Mouse (Mus musculus): ENCODE data around the gene Hpca. TPM values are rescaled to one million over a fixed set of nuclear protein-coding genes. Genes with fewer than 3 reads are reported as not detected.
A peak's percentile ranks its signal among the peaks of the same experiment; 100 is the strongest.

Hpca gene
- polyA plus RNA-seq, 1 experiment from 2014 or later = not detected

GRCm38 (mm10) chr4:129136579-129137391 lies 14.9 kb upstream of the Hpca start, which contains the start of gene Fndc5:
Fndc5 (plus strand) TSS chr4:129136999.
- CTCF ChIA-PET = no interaction called here
- no peak for DNase-seq (ENCODE audit: low read depth, low spot score)
- POLR2A ChIA-PET = no interaction called here
- H3K27me3 ChIP-seq = no peaks in the 10 kb centered on the region
- no peak for TF ChIP-seq CTCF (IDR thresholded peaks at IDR 0.05)
- no peak for ATAC-seq
- in situ Hi-C loops (cut with MboI; ENCODE audit: low pct_unique_long_range_greater_than_20kb) = loop anchor here (10.0 to 25.0 kb wide), 2 partner anchors 138 to 326 kb away; partner anchors contain the start of gene Bsdc1

DNA sequence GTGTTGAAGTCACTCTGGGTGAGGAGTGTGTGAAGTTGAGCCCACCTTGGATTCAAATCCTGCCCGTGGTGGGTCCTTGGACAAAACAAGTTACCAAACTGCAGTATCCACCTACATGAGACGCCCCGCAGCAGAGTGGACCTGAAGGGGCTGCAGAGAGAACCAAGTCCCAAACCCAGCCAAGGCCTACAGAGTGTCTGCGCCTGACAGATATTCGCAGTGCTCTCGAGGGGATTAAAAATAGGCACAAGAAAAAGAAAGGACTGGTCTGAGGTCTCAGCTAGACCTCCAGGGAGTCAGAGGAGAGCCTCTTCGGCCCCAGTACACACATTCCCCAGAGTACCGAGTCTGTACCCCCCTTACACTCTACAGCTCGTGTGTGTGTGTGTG lies 14.3 kb upstream of the Hpca start:
- ATAC-seq = no peak
- in situ Hi-C loops (cut with MboI; ENCODE audit: low pct_unique_long_range_greater_than_20kb) = loop anchor here (10.0 to 25.0 kb wide), 2 partner anchors 139 to 326 kb away; partner anchors contain the start of gene Bsdc1
- no peaks in the 10 kb centered on the region for H3K27me3 ChIP-seq
- POLR2A ChIA-PET = no interaction called here
- no peak for DNase-seq (ENCODE audit: low read depth, low spot score)
- TF ChIP-seq CTCF (IDR thresholded peaks at IDR 0.05) = no peak
- CTCF ChIA-PET = no interaction called here

GRCm38 (mm10) chr4:129135637-129136036 lies 13.8 kb upstream of the Hpca start:
- ATAC-seq (no peak), DNase-seq (ENCODE audit: low read depth, low spot score) (no peak)
- in situ Hi-C loops (cut with MboI; ENCODE audit: low pct_unique_long_range_greater_than_20kb) = loop anchor here (10.0 to 25.0 kb wide), 2 partner anchors 139 to 327 kb away; partner anchors contain the start of gene Bsdc1
- CTCF ChIA-PET = interaction anchor here (1.5 to 2.3 kb wide), 2 partner anchors 9 to 33 kb away, joined by 5 to 9 read pairs; no protein-coding TSS in a partner anchor
- no peaks in the 10 kb centered on the region for H3K27me3 ChIP-seq
- TF ChIP-seq CTCF (IDR thresholded peaks at IDR 0.05) = no peak
- POLR2A ChIA-PET = no interaction called here

GRCm38 (mm10) chr4:129134799-129135585 lies 13.2 kb upstream of the Hpca start:
- ChIA-PET POLR2A (no interaction called here), CTCF (interaction anchor here (0.9 to 2.3 kb wide), 4 partner anchors 10 to 33 kb away, joined by 3 to 9 read pairs (median 4); partner anchors contain the start of gene Hpca)
- DNase-seq (ENCODE audit: low read depth, low spot score) = no peak
- in situ Hi-C loops (cut with MboI; ENCODE audit: low pct_unique_long_range_greater_than_20kb) = loop anchor here (10.0 to 25.0 kb wide), 2 partner anchors 140 to 327 kb away; partner anchors contain the start of gene Bsdc1
- no peak for ATAC-seq
- TF ChIP-seq CTCF (IDR thresholded peaks at IDR 0.05) = peak; percentile 84
- H3K27me3 ChIP-seq = no peaks in the 10 kb centered on the region

DNA sequence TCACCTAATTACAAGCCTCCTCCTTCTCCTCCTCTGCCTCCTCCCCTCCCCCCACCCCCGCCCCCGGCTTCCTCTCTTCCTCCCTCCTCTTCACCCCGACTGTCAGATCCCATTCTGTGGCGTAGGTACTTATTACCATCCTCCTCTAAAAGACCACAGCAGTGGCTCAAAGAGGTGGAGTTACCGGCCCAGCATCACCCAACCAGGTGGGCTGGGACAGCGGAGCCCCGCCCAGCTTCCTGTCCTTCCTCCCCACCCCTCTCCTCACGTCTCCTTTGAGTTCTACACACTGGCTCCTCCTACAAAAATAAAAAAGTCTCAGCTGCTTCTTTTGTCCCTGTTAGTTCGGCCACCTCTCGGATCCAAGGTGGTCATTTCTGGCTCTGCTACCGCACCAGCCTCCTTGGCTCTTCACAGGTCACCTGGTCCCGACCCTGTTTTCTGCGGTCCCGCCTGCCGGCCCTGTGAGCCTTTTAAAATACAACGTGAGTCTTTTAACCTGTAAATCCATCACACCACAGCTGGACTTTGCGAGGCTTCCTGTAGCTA lies 9.0 kb upstream of the Hpca start:
- ChIA-PET CTCF (interaction anchor here (1.3 kb wide), 2 partner anchors 10 to 13 kb away, joined by 3 read pairs; no protein-coding TSS in a partner anchor), POLR2A (no interaction called here)
- ATAC-seq (no peak), DNase-seq (ENCODE audit: low read depth, low spot score) (no peak)
- H3K27me3 ChIP-seq = peaks cover under 1% of the 10 kb centered on the region
- no peak for TF ChIP-seq CTCF (IDR thresholded peaks at IDR 0.05)
- in situ Hi-C loops (cut with MboI; ENCODE audit: low pct_unique_long_range_greater_than_20kb) = loop anchor here (10.0 to 25.0 kb wide), 2 partner anchors 144 to 331 kb away; partner anchors contain the start of gene Bsdc1

DNA sequence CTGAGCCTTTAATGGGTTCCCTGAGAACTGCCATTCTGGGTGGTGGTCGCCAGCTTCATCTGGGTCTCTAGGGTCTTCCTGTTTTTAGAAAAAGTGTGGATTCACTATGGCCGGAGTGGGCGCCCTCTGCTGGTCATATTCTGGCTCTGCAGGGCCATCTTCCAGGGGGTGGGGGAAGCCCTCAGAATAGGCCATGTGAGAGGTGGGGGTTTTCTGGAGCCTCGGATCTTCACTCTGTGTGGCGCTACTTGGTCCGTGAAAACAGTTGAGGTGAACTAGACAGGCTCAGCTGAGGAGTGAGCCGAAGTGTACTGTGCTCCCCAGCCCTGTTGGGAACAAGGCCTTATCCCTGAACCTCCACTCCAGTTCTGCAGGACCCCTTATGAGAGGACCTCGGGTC lies 8.3 kb upstream of the Hpca start:
- DNase-seq (ENCODE audit: low read depth, low spot score) (no peak), ATAC-seq (no peak)
- in situ Hi-C loops (cut with MboI; ENCODE audit: low pct_unique_long_range_greater_than_20kb) = loop anchor here (10.0 to 25.0 kb wide), 2 partner anchors 145 to 332 kb away; partner anchors contain the start of gene Bsdc1
- peak; percentile 66 for TF ChIP-seq CTCF (IDR thresholded peaks at IDR 0.05)
- ChIA-PET CTCF (interaction anchor here (0.7 to 1.3 kb wide), 4 partner anchors 10 to 43 kb away, joined by 3 to 4 read pairs (median 4); no protein-coding TSS in a partner anchor), POLR2A (no interaction called here)
- peaks cover 7% of the 10 kb centered on the region for H3K27me3 ChIP-seq

GRCm38 (mm10) chr4:129129387-129129786 lies 7.6 kb upstream of the Hpca start:
- ChIA-PET CTCF (interaction anchor here (0.7 to 1.3 kb wide), 4 partner anchors 11 to 42 kb away, joined by 3 to 4 read pairs (median 4); no protein-coding TSS in a partner anchor), POLR2A (no interaction called here)
- H3K27me3 ChIP-seq = peaks cover 15% of the 10 kb centered on the region
- TF ChIP-seq CTCF (IDR thresholded peaks at IDR 0.05) = no peak
- DNase-seq (ENCODE audit: low read depth, low spot score) (no peak), ATAC-seq (no peak)
- in situ Hi-C loops (cut with MboI; ENCODE audit: low pct_unique_long_range_greater_than_20kb) = loop anchor here (25.0 kb wide), 1 partner anchor 333 kb away; the partner anchor contains the start of gene Bsdc1

DNA sequence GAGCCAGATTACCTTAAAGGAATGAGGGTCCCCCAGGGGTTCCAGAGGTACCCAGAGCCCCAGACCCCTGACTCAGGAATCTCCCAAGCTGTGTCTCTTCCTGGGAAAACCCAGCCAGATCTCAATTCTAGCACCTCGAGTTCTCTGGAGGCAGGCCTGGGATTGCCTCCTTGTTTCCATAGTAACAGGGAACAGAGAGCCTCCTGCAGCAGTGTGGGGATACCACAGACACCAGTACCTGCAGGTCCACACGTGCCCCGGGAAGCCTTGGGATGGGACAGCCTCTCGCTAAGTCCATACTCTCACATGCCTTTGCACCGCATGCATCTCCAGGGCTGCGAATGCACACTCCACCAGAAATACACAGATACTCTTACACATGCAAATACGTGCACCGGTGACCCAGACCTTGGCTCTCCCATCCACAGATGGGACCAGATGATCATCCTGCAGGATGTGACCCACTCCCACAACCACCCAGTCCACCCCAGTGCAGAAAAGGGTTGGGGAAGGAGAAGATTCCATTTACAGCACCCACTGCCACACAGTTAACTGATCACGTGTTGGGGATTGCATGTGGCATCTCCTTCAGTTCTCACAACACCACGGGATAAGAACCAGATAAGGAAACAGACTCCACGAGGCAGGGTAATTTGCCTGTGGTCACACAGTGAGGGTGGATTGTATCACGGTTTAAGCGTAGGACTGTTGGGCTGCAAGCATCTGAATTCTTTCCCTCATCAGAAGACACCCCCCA lies 6.9 kb upstream of the Hpca start:
- DNase-seq (ENCODE audit: low read depth, low spot score) = no peak
- ATAC-seq = no peak
- ChIA-PET POLR2A (no interaction called here), CTCF (interaction anchor here (1.0 kb wide), 1 partner anchor 20 kb away, joined by 4 read pairs; no protein-coding TSS in a partner anchor)
- in situ Hi-C loops (cut with MboI; ENCODE audit: low pct_unique_long_range_greater_than_20kb) = loop anchor here (25.0 kb wide), 1 partner anchor 334 kb away; the partner anchor contains the start of gene Bsdc1
- peaks cover 15% of the 10 kb centered on the region for H3K27me3 ChIP-seq
- no peak for TF ChIP-seq CTCF (IDR thresholded peaks at IDR 0.05)

DNA sequence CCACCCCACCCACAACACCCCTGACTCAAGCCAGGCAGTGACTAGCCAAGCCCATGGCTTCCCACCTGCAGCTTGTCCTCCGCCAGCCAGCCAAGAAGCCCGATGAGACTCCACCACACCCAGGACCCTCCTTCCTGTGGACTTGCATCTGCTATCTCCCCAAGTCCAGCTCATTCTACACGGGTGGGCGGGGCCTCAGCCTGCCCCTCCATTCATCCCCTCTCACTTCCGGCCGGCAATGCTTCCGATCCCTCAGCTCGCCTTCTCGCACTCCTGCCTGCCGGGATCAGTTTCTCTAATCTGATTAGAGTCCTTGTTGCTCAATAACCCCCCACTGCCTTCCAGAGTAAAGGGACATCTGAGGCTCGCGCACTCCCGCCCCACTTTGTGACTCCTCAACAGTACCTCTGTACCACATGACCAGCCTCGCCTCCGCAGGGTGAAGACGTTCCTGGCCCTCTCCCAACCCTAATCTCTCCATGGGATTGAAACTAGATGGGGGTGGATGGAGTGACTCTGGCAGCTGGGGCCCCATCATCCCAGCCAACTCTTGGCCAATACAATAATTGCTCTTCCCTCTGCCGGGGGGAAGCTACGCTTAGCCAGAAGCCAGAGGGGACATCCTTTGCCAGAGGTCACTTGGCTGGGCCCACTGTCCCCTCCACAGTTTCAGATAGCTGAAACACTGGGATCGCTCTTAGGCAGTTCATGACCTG lies 4.1 kb upstream of the Hpca start:
- in situ Hi-C loops (cut with MboI; ENCODE audit: low pct_unique_long_range_greater_than_20kb) = loop anchor here (25.0 kb wide), 1 partner anchor 336 kb away; the partner anchor contains the start of gene Bsdc1
- CTCF ChIA-PET = no interaction called here
- DNase-seq (ENCODE audit: low read depth, low spot score) (no peak), ATAC-seq (no peak)
- POLR2A ChIA-PET = no interaction called here
- TF ChIP-seq CTCF (IDR thresholded peaks at IDR 0.05) = no peak
- H3K27me3 ChIP-seq = peaks cover 15% of the 10 kb centered on the region
